Mouse (Mus musculus) embryonic facial prominence, embryonic 13.5 days (tissue): ENCODE measurements around the gene Ttc39b. TPM values are rescaled to one million over a fixed set of nuclear protein-coding genes. Genes with fewer than 3 reads are reported as not detected.

Experiments used
- ATAC-seq: fragments of 200-750 bp; cut with Nextera tagmentation; 2 replicates; pipeline ENCODE4 v1.8.0; 2017; ENCODE audit warnings: low read depth; ENCODE audit not compliant: insufficient number of reproducible peaks, insufficient read depth, low FRiP score, low TSS enrichment
- H3K27ac ChIP-seq: fragments of 300-500 bp; sonication (generic); 2 replicates; pipeline ENCODE4 v1.5.1; 2015; ENCODE audit warnings: moderate library complexity, mild to moderate bottlenecking, inconsistent platforms
- H3K27me3 ChIP-seq: fragments of 300-500 bp; sonication (generic); 2 replicates; pipeline ENCODE4 v1.6.1; 2015; ENCODE audit warnings: mild to moderate bottlenecking, inconsistent platforms
- H3K36me3 ChIP-seq: fragments of 300-500 bp; sonication (generic); 2 replicates; pipeline ENCODE4 v1.6.1; 2015; ENCODE audit warnings: mild to moderate bottlenecking, inconsistent platforms
- H3K4me1 ChIP-seq: fragments of 300-500 bp; sonication (generic); 2 replicates; pipeline ENCODE4 v1.6.1; 2015; ENCODE audit warnings: inconsistent platforms
- H3K4me2 ChIP-seq: fragments of 300-500 bp; sonication (generic); 2 replicates; pipeline ENCODE4 v1.6.1; 2015; ENCODE audit warnings: moderate library complexity, mild to moderate bottlenecking, inconsistent platforms
- H3K4me3 ChIP-seq: fragments of 300-500 bp; sonication (generic); 2 replicates; pipeline ENCODE4 v1.5.1; 2015; ENCODE audit warnings: mild to moderate bottlenecking, inconsistent platforms
- H3K9ac ChIP-seq: fragments of 300-500 bp; sonication (generic); 2 replicates; pipeline ENCODE4 v1.6.1; 2015; ENCODE audit warnings: mild to moderate bottlenecking, inconsistent platforms
- H3K9me3 ChIP-seq: fragments of 300-500 bp; sonication (generic); 2 replicates; pipeline ENCODE4 v1.6.1; 2016; ENCODE audit warnings: inconsistent platforms
- WGBS: fragments of 180-500 bp; shearing (Covaris S2); methylation state at CpG from one replicate; pipeline ENCODE4 v1.1.7; 2015; ENCODE audit warnings: mixed read lengths; 5-methylcytosine and 5-hydroxymethylcytosine counted together
- polyA plus RNA-seq: library from polyadenylated mRNA; unstranded; fragments of >200 nt; fragmentation: Nextera tagmentation; extraction: Ambion mirVana; gene quantifications from 2 replicates; pipeline ENCODE4 v1.2.1, GENCODE M21; 2015

The Ttc39b gene
- polyA plus RNA-seq, 1 experiment from 2014 or later, result 3.5 TPM

- no peak for ATAC-seq
- Histone ChIP-seq H3K4me2 (no peak overlapping the region), H3K27ac (no peak overlapping the region), H3K27me3 (no peaks in the 10 kb centered on the region), H3K4me3 (no peak overlapping the region), H3K4me1 (peaks cover 4% of the 10 kb centered on the region), H3K9me3 (no peaks in the 10 kb centered on the region), H3K9ac (no peak overlapping the region), H3K36me3 (no peaks in the 10 kb centered on the region)
- WGBS, result 86% methylated on average over 6 of the region's 6 CpGs
These were observed 54.4 kb downstream of the Ttc39b start for GRCm38 (mm10) chr4:83269614-83270013.

- no peaks in the 10 kb centered on the region for H3K36me3 ChIP-seq
- 76% methylated on average over 14 of the region's 14 CpGs for WGBS
- H3K27me3 ChIP-seq, result no peaks in the 10 kb centered on the region
- no peak overlapping the region for H3K4me2 ChIP-seq
- ATAC-seq, result no peak
- H3K27ac ChIP-seq, result no peak overlapping the region
- no peak overlapping the region for H3K9ac ChIP-seq
- no peak overlapping the region for H3K4me3 ChIP-seq
- no peaks in the 10 kb centered on the region for H3K4me1 ChIP-seq
- H3K9me3 ChIP-seq, result no peaks in the 10 kb centered on the region
These were observed 57.9 kb downstream of the Ttc39b start for GRCm38 (mm10) chr4:83265926-83266692.

- no peaks in the 10 kb centered on the region for H3K4me1 ChIP-seq
- no peaks in the 10 kb centered on the region for H3K9me3 ChIP-seq
- 85% methylated on average over 2 of the region's 2 CpGs for whole genome bisulfite sequencing
- no peaks in the 10 kb centered on the region for H3K27me3 ChIP-seq
- H3K4me2 ChIP-seq, result no peak overlapping the region
- H3K9ac ChIP-seq, result no peak overlapping the region
- no peak for ATAC-seq
- no peak overlapping the region for H3K27ac ChIP-seq
- no peak overlapping the region for H3K4me3 ChIP-seq
- H3K36me3 ChIP-seq, result no peaks in the 10 kb centered on the region
These were observed 59.2 kb downstream of the Ttc39b start for GRCm38 (mm10) chr4:83264832-83265231.

GRCm38 (mm10) chr4:83261998-83262397 is 62.1 kb downstream of the Ttc39b start:
- Histone ChIP-seq H3K4me1 (no peaks in the 10 kb centered on the region), H3K27me3 (no peaks in the 10 kb centered on the region), H3K4me2 (no peak overlapping the region), H3K9ac (no peak overlapping the region), H3K9me3 (no peaks in the 10 kb centered on the region), H3K27ac (no peak overlapping the region), H3K4me3 (no peak overlapping the region), H3K36me3 (no peaks in the 10 kb centered on the region)
- ATAC-seq, result no peak
- 8% methylated on average over 2 of the region's 2 CpGs for WGBS

DNA sequence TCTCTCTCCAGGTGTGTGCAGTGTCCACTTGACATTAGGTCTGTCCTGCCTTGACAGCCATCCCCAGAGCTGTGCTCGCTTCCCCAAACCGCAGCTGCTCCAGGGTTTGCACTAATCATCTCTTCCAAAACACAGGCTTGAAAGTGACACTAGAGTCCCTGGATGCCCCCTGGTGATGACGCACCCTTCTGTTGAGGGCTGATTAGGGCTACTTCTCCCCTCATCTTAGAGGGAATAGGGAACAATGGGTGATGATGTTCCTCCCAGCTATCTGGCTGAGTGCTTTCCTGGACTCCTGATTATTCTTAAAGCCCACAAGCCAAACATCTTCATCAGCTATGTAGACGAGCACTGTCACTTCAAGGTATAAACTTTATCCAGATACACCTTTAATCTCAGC is 64.4 kb downstream of the Ttc39b start:
- Histone ChIP-seq H3K4me1 (no peaks in the 10 kb centered on the region), H3K9ac (no peak overlapping the region), H3K27ac (no peak overlapping the region), H3K27me3 (no peaks in the 10 kb centered on the region), H3K4me3 (no peak overlapping the region), H3K9me3 (no peaks in the 10 kb centered on the region), H3K4me2 (no peak overlapping the region), H3K36me3 (no peaks in the 10 kb centered on the region; the same call in 1 of the 2 replicates)
- ATAC-seq, result no peak
- 79% methylated on average over 4 of the region's 4 CpGs for WGBS

GRCm38 (mm10) chr4:83258273-83258672 is 65.8 kb downstream of the Ttc39b start:
- no peaks in the 10 kb centered on the region; the same call in 1 of the 2 replicates for H3K36me3 ChIP-seq
- no peak overlapping the region for H3K4me3 ChIP-seq
- no peak overlapping the region for H3K27ac ChIP-seq
- H3K4me1 ChIP-seq, result no peaks in the 10 kb centered on the region
- no peaks in the 10 kb centered on the region for H3K9me3 ChIP-seq
- WGBS, result 85% methylated on average over 3 of the region's 3 CpGs
- no peak overlapping the region for H3K9ac ChIP-seq
- H3K27me3 ChIP-seq, result no peaks in the 10 kb centered on the region
- ATAC-seq, result no peak
- H3K4me2 ChIP-seq, result no peak overlapping the region

DNA sequence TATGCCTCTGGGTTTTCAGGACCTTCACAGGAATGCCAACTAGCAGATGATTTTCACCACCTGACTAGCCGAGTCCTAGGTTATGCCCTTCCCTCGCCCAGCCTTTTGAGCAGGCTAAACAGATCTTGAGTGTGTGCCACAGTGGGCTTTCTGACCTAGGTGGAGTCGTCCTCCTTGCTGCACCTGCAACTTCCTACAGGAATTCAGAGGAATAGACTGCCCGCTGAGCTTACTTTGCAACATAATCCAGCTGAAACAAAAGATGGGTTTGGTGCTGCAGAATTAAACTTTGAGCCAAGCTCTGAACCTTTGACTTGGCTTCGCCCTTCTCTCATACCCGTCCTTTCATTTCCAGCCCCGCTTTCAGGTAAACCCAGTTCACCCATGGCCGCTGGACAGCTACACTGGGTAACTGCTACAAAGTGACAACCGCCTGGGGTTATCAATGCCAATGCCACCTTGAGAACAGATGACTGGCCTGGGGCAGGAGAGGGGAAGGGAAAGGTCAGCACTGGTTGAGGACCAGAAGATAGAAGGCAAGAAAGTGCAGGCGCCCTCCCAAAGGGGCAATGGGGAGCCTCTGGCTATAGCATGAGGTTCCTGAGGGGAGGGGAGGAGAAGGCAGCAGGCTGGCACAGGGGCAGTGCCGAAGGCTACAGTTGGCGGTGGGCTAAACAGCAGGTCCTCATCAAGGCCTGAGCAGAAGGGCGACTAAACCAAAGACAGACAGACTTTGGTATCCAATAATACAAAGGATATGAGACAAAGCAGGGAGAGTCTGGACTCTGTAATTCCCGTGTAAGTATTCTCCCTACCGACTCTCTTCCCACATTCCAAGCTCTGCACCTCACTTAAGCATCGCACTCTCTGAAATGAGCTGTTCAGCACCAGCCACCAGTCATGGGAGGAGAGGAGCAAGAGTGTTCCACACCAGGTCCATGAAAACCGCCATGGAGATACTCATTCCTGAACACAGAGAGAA is 66.5 kb downstream of the Ttc39b start:
- ATAC-seq, result no peak
- Histone ChIP-seq H3K36me3 (no peaks in the 10 kb centered on the region; the same call in 1 of the 2 replicates), H3K27ac (no peak overlapping the region), H3K4me2 (no peak overlapping the region), H3K9ac (no peak overlapping the region), H3K9me3 (no peaks in the 10 kb centered on the region), H3K27me3 (no peaks in the 10 kb centered on the region), H3K4me1 (no peaks in the 10 kb centered on the region), H3K4me3 (no peak overlapping the region)
- WGBS, result 43% methylated on average over 17 of the region's 17 CpGs

DNA sequence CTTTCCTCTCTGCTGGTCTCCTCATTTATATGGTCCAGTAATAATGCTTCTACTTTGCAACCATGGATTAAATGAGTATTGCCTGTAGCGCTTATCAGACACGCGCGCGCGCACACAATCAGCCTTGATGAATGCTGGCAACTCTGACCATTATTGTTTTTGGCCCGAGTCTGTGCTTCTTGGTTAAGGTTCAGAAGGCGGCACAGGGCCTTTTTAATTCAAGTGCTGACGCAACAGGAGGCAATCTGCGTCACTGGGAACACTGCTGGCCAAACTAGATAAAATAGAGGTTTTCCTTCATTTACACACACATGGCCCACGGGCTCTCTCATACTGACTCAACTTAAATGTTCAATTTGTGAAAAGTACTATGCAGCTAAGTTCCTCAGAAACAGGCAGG is 67.3 kb downstream of the Ttc39b start:
- H3K9me3 ChIP-seq, result no peaks in the 10 kb centered on the region
- no peak overlapping the region for H3K9ac ChIP-seq
- no peaks in the 10 kb centered on the region for H3K4me1 ChIP-seq
- H3K36me3 ChIP-seq, result no peaks in the 10 kb centered on the region; the same call in 1 of the 2 replicates
- no peak overlapping the region for H3K4me3 ChIP-seq
- WGBS, result 86% methylated on average over 11 of the region's 11 CpGs
- H3K27me3 ChIP-seq, result no peaks in the 10 kb centered on the region
- no peak for ATAC-seq
- no peak overlapping the region for H3K27ac ChIP-seq
- H3K4me2 ChIP-seq, result no peak overlapping the region

DNA sequence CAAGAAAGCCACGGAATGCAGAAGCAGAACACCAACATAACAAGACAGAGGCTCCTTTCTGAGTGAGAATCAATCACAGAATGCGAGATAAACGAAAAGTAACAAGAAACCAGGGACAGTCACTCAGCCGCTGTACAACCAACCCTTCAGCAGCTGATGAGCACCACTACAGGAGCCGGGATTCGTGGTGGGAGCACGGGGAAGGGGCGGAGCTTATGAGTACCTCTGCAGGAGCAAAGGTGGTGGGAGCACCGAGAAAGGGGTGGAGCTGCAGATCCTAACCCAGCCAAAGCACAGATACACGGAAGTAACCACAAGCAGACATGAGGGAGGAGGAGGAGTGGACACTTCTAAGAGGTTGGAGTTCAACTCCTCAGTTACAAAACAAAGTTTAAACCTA is 69.1 kb downstream of the Ttc39b start:
- ATAC-seq, result no peak
- Histone ChIP-seq H3K9me3 (no peaks in the 10 kb centered on the region), H3K4me3 (no peak overlapping the region), H3K36me3 (no peaks in the 10 kb centered on the region; the same call in 1 of the 2 replicates), H3K27ac (no peak overlapping the region), H3K4me2 (no peak overlapping the region), H3K4me1 (no peaks in the 10 kb centered on the region), H3K27me3 (no peaks in the 10 kb centered on the region), H3K9ac (no peak overlapping the region)
- 86% methylated on average over 10 of the region's 10 CpGs for WGBS

GRCm38 (mm10) chr4:83253679-83254078 is 70.4 kb downstream of the Ttc39b start:
- no peak for ATAC-seq
- no peaks in the 10 kb centered on the region for H3K4me1 ChIP-seq
- H3K4me2 ChIP-seq, result no peak overlapping the region
- no peaks in the 10 kb centered on the region; the same call in 1 of the 2 replicates for H3K36me3 ChIP-seq
- no peak overlapping the region for H3K27ac ChIP-seq
- H3K9ac ChIP-seq, result no peak overlapping the region
- no peaks in the 10 kb centered on the region for H3K9me3 ChIP-seq
- 95% methylated on average over 6 of the region's 6 CpGs for WGBS
- no peaks in the 10 kb centered on the region for H3K27me3 ChIP-seq
- no peak overlapping the region for H3K4me3 ChIP-seq

DNA sequence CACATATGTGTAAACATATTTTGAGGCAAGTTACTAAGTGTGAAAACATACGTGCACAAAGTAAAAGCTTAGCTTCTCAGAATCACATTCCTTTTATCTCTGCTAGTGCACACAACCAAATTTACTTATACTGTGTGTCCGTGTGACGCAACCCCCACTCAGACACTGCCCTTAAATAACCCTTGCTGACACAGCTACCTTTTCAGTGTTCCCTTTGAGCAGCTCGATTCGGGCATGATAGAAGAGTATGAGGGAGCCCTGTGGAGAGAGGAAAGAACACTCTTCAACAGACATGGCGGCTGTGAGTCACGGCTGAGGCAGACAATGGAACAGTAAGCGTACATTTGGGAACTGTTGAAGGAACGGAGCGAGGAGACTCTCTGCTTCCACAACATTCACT is 80.3 kb downstream of the Ttc39b start:
- WGBS, result 90% methylated on average over 10 of the region's 10 CpGs
- peaks cover 6% of the 10 kb centered on the region for H3K4me1 ChIP-seq
- H3K27ac ChIP-seq, result no peak overlapping the region
- no peak overlapping the region for H3K4me3 ChIP-seq
- no peaks in the 10 kb centered on the region for H3K36me3 ChIP-seq
- H3K9me3 ChIP-seq, result no peaks in the 10 kb centered on the region
- H3K9ac ChIP-seq, result no peak overlapping the region
- H3K4me2 ChIP-seq, result no peak overlapping the region
- no peaks in the 10 kb centered on the region for H3K27me3 ChIP-seq
- ATAC-seq, result no peak
